Mouse (Mus musculus) heart, adult 2 months (tissue): ENCODE data around the gene Spata16.

Experiments used
- CTCF ChIP-seq: fragments of 200-600 bp; IDR thresholded peaks from 2 replicates; pipeline ENCODE4 v1.8.1; 2022; ENCODE audit warnings: antibody characterized with exemption, mild to moderate bottlenecking, moderate library complexity
- POLR2A ChIP-seq: fragments of 200-500 bp; IDR thresholded peaks from 2 replicates; pipeline ENCODE4 v1.6.1; 2011; ENCODE audit warnings: mild to moderate bottlenecking, low read depth, low read length, control low read depth; ENCODE audit not compliant: insufficient read depth

GRCm38 (mm10) chr3:26850207-26850606 is 212.8 kb downstream of the Spata16 start:
- TF ChIP-seq POLR2A = no peak
- TF ChIP-seq CTCF = no peak
